Mouse (Mus musculus) stomach, embryonic 14.5 days (tissue): ENCODE measurements around the gene C1s2. TPM values are rescaled to one million over a fixed set of nuclear protein-coding genes. Genes with fewer than 3 reads are reported as not detected.
"Not testable (repeated sequence)": the region's sequence is repeated elsewhere in the genome, so short reads cannot be mapped to it uniquely, and the experiment has no call there.

Experiments used
- ATAC-seq: fragments of 200-750 bp; cut with Nextera tagmentation; 2 replicates; pipeline ENCODE4 v1.8.0; 2017; ENCODE audit warnings: low read depth, moderate TSS enrichment; ENCODE audit not compliant: insufficient number of reproducible peaks, insufficient read depth, low FRiP score
- H3K27ac ChIP-seq: fragments of 300-500 bp; sonication (generic); 2 replicates; pipeline ENCODE4 v1.5.1; 2014; ENCODE audit warnings: mild to moderate bottlenecking, low read length, moderate library complexity, mixed read lengths
- H3K27me3 ChIP-seq: fragments of 300-500 bp; sonication (generic); 2 replicates; pipeline ENCODE4 v1.6.1; 2014; ENCODE audit warnings: low read length, control low read depth, mixed read lengths; ENCODE audit not compliant: control insufficient read depth, insufficient read depth
- H3K36me3 ChIP-seq: fragments of 300-500 bp; sonication (generic); 2 replicates; pipeline ENCODE4 v1.6.1; 2014; ENCODE audit warnings: mild to moderate bottlenecking, control low read depth, low read length, moderate library complexity, mixed read lengths; ENCODE audit not compliant: control insufficient read depth, insufficient read depth
- H3K4me1 ChIP-seq: fragments of 300-500 bp; sonication (generic); 2 replicates; pipeline ENCODE4 v1.6.1; 2014; ENCODE audit warnings: low read length, control low read depth, mixed read lengths; ENCODE audit not compliant: control insufficient read depth, insufficient read depth
- H3K4me2 ChIP-seq: fragments of 300-500 bp; sonication (generic); replicated peaks from 2 replicates; pipeline ENCODE4 v1.6.1; 2014; ENCODE audit warnings: low read depth, low read length, control low read depth
- H3K4me3 ChIP-seq: fragments of 300-500 bp; sonication (generic); 2 replicates; pipeline ENCODE4 v1.5.1; 2014; ENCODE audit warnings: low read depth, low read length, control low read depth
- H3K9ac ChIP-seq: fragments of 300-500 bp; sonication (generic); replicated peaks from 2 replicates; pipeline ENCODE4 v1.6.1; 2014; ENCODE audit warnings: low read depth, mild to moderate bottlenecking, control low read depth, low read length, moderate library complexity, mixed read lengths
- H3K9me3 ChIP-seq: fragments of 300-500 bp; sonication (generic); 2 replicates; pipeline ENCODE4 v1.6.1; 2016; ENCODE audit warnings: low read depth, low read length, control low read depth; ENCODE audit not compliant: control insufficient read depth
- WGBS: fragments of 180-500 bp; shearing (Covaris S2); extraction: QIAGEN DNeasy Blood & Tissue Kit; methylation state at CpG from one replicate; pipeline ENCODE4 v1.1.7; 2014; 5-methylcytosine and 5-hydroxymethylcytosine counted together
- polyA plus RNA-seq: library from polyadenylated mRNA; unstranded; fragments of >200 nt; fragmentation: Nextera tagmentation; extraction: Ambion mirVana; gene quantifications from 2 replicates; pipeline ENCODE4 v1.2.1, GENCODE M21; 2014

Gene C1s2
- polyA plus RNA-seq, 1 experiment from 2014 or later, result not detected

- 85% methylated on average over 4 of the region's 4 CpGs for WGBS
- Histone ChIP-seq H3K4me2 (no peak overlapping the region), H3K9me3 (no peaks in the 10 kb centered on the region), H3K27me3 (no peaks in the 10 kb centered on the region), H3K27ac (no peak overlapping the region), H3K4me3 (no peak overlapping the region), H3K36me3 (no peaks in the 10 kb centered on the region), H3K4me1 (no peaks in the 10 kb centered on the region), H3K9ac (no peak overlapping the region)
- no peak for ATAC-seq
Observed at GRCm38 (mm10) chr6:124602031-124602430, 33.9 kb downstream of the C1s2 start.

- H3K4me2 ChIP-seq, result no peak overlapping the region
Observed at GRCm38 (mm10) chr6:124593121-124593520, 42.8 kb downstream of the C1s2 start.

GRCm38 (mm10) chr6:124592186-124592700 lies 43.6 kb downstream of the C1s2 start:
- H3K27me3 ChIP-seq, result no peaks in the 10 kb centered on the region
- 69% methylated on average over 4 of the region's 4 CpGs for WGBS
- no peaks in the 10 kb centered on the region for H3K36me3 ChIP-seq
- no peak overlapping the region for H3K27ac ChIP-seq
- H3K4me2 ChIP-seq, result no peak overlapping the region
- H3K4me1 ChIP-seq, result no peaks in the 10 kb centered on the region
- H3K9ac ChIP-seq, result no peak overlapping the region
- no peaks in the 10 kb centered on the region for H3K9me3 ChIP-seq
- H3K4me3 ChIP-seq, result no peak overlapping the region
- no peak for ATAC-seq

More at GRCm38 (mm10) chr6:124593121-124593520, 42.8 kb downstream of the C1s2 start:
- Histone ChIP-seq H3K4me1 (no peaks in the 10 kb centered on the region), H3K27me3 (no peaks in the 10 kb centered on the region), H3K36me3 (no peaks in the 10 kb centered on the region), H3K27ac (no peak overlapping the region), H3K9me3 (no peaks in the 10 kb centered on the region), H3K9ac (no peak overlapping the region), H3K4me3 (no peak overlapping the region)
- 68% methylated on average over 8 of the region's 8 CpGs for WGBS
- no peak for ATAC-seq

- H3K4me1 ChIP-seq, result no peaks in the 10 kb centered on the region
- ATAC-seq, result no peak
- H3K4me3 ChIP-seq, result no peak overlapping the region
- H3K4me2 ChIP-seq, result no peak overlapping the region
- no peaks in the 10 kb centered on the region for H3K36me3 ChIP-seq
- H3K27ac ChIP-seq, result no peak overlapping the region
- H3K9ac ChIP-seq, result no peak overlapping the region
- no peaks in the 10 kb centered on the region for H3K9me3 ChIP-seq
- H3K27me3 ChIP-seq, result no peaks in the 10 kb centered on the region
Observed at GRCm38 (mm10) chr6:124588771-124589170, 47.1 kb downstream of the C1s2 start.

- Histone ChIP-seq H3K9me3 (no peaks in the 10 kb centered on the region), H3K36me3 (no peaks in the 10 kb centered on the region), H3K9ac (no peak overlapping the region), H3K27me3 (no peaks in the 10 kb centered on the region), H3K4me2 (no peak overlapping the region), H3K27ac (no peak overlapping the region), H3K4me3 (no peak overlapping the region), H3K4me1 (no peaks in the 10 kb centered on the region)
- 72% methylated on average over 4 of the region's 4 CpGs for WGBS
- ATAC-seq, result no peak
Observed at GRCm38 (mm10) chr6:124586266-124586665, 49.6 kb downstream of the C1s2 start.

GRCm38 (mm10) chr6:124585761-124586160 lies 50.1 kb downstream of the C1s2 start:
- whole genome bisulfite sequencing, result 70% methylated on average over 3 of the region's 3 CpGs
- Histone ChIP-seq H3K36me3 (no peaks in the 10 kb centered on the region), H3K9me3 (no peaks in the 10 kb centered on the region), H3K4me1 (no peaks in the 10 kb centered on the region), H3K27ac (no peak overlapping the region), H3K4me2 (no peak overlapping the region), H3K4me3 (no peak overlapping the region), H3K27me3 (no peaks in the 10 kb centered on the region), H3K9ac (no peak overlapping the region)
- ATAC-seq, result no peak

GRCm38 (mm10) chr6:124584935-124585334 lies 51.0 kb downstream of the C1s2 start:
- H3K27ac ChIP-seq, result no peak overlapping the region
- H3K4me3 ChIP-seq, result no peak overlapping the region
- 59% methylated on average over 3 of the region's 3 CpGs for WGBS
- H3K9me3 ChIP-seq, result no peaks in the 10 kb centered on the region
- H3K4me2 ChIP-seq, result no peak overlapping the region
- no peak for ATAC-seq
- H3K4me1 ChIP-seq, result no peaks in the 10 kb centered on the region
- no peaks in the 10 kb centered on the region for H3K27me3 ChIP-seq
- H3K36me3 ChIP-seq, result no peaks in the 10 kb centered on the region
- H3K9ac ChIP-seq, result no peak overlapping the region

GRCm38 (mm10) chr6:124582231-124582630 lies 53.7 kb downstream of the C1s2 start:
- H3K9me3 ChIP-seq, result no peaks in the 10 kb centered on the region
- no peaks in the 10 kb centered on the region for H3K36me3 ChIP-seq
- ATAC-seq, result no peak
- no peak overlapping the region for H3K4me2 ChIP-seq
- no peaks in the 10 kb centered on the region for H3K4me1 ChIP-seq
- H3K9ac ChIP-seq, result no peak overlapping the region
- WGBS, result 90% methylated on average over 1 of the region's 1 CpGs
- H3K27ac ChIP-seq, result no peak overlapping the region
- no peak overlapping the region for H3K4me3 ChIP-seq
- no peaks in the 10 kb centered on the region for H3K27me3 ChIP-seq

GRCm38 (mm10) chr6:124580155-124580554 lies 55.7 kb downstream of the C1s2 start:
- not testable (repeated sequence) for H3K27me3 ChIP-seq, H3K4me1 ChIP-seq, H3K9me3 ChIP-seq, H3K9ac ChIP-seq, H3K27ac ChIP-seq, H3K36me3 ChIP-seq, H3K4me2 ChIP-seq, H3K4me3 ChIP-seq
- WGBS, result 76% methylated on average over 7 of the region's 7 CpGs
- ATAC-seq, result 0 out of 2 replicates have a peak, but pooled peaks have one; percentile 37
